Mouse (Mus musculus) intestine, embryonic 14.5 days (tissue): ENCODE results near the gene Dqx1. TPM values are rescaled to one million over a fixed set of nuclear protein-coding genes. Genes with fewer than 3 reads are reported as not detected.

Source experiments
- ATAC-seq: fragments of 200-750 bp; cut with Nextera tagmentation; replicated peaks from 2 replicates; pipeline ENCODE4 v1.8.0; 2017; ENCODE audit warnings: low read depth, moderate number of reproducible peaks, moderate TSS enrichment, moderate library complexity; ENCODE audit not compliant: low FRiP score, low TSS enrichment
- DNase-seq: peaks from one replicate; pipeline ENCODE4 v3.0.0-alpha.2; 2018; ENCODE audit warnings: low spot score
- H3K27ac ChIP-seq: fragments of 300-500 bp; sonication (generic); 2 replicates; pipeline ENCODE4 v1.5.1; 2014; ENCODE audit warnings: low read depth, mild to moderate bottlenecking, control low read depth
- H3K27me3 ChIP-seq: fragments of 300-500 bp; sonication (generic); replicated peaks from 2 replicates; pipeline ENCODE4 v1.6.1; 2014; ENCODE audit warnings: low read length, control low read depth; ENCODE audit not compliant: control insufficient read depth, insufficient read depth
- H3K36me3 ChIP-seq: fragments of 300-500 bp; sonication (generic); 2 replicates; pipeline ENCODE4 v1.6.1; 2014; ENCODE audit warnings: low read length, control low read depth; ENCODE audit not compliant: control insufficient read depth, insufficient read depth
- H3K4me1 ChIP-seq: fragments of 300-500 bp; sonication (generic); replicated peaks from 2 replicates; pipeline ENCODE4 v1.6.1; 2014; ENCODE audit warnings: low read length, control low read depth, mixed read lengths; ENCODE audit not compliant: control insufficient read depth, insufficient read depth
- H3K4me2 ChIP-seq: fragments of 300-500 bp; sonication (generic); 2 replicates; pipeline ENCODE4 v1.6.1; 2014; ENCODE audit warnings: low read length
- H3K4me3 ChIP-seq: fragments of 300-500 bp; sonication (generic); 2 replicates; pipeline ENCODE4 v1.5.1; 2014; ENCODE audit warnings: low read depth, low read length, control low read depth, mixed read lengths
- H3K9ac ChIP-seq: fragments of 300-500 bp; sonication (generic); 2 replicates; pipeline ENCODE4 v1.6.1; 2014; ENCODE audit warnings: mild to moderate bottlenecking, low read length
- H3K9me3 ChIP-seq: fragments of 300-500 bp; sonication (generic); 2 replicates; pipeline ENCODE4 v1.6.1; 2016; ENCODE audit warnings: low read length, control low read depth; ENCODE audit not compliant: control insufficient read depth
- WGBS: fragments of 180-500 bp; shearing (Covaris S2); extraction: QIAGEN DNeasy Blood & Tissue Kit; methylation state at CpG from one replicate; pipeline ENCODE4 v1.1.7; 2014; 5-methylcytosine and 5-hydroxymethylcytosine counted together
- polyA plus RNA-seq: library from polyadenylated mRNA; unstranded; fragments of >200 nt; fragmentation: Nextera tagmentation; extraction: Ambion mirVana; gene quantifications from 2 replicates; pipeline ENCODE4 v1.2.1, GENCODE M21; 2014

Gene Dqx1
- polyA plus RNA-seq, 1 experiment from 2014 or later = 8.2 TPM

- Histone ChIP-seq H3K36me3 (0 out of 2 replicates have a peak, but pooled peaks cover 5% of the 10 kb centered on the region), H3K4me3 (no peak overlapping the region), H3K27me3 (peaks cover 13% of the 10 kb centered on the region; the same call in 1 of the 2 replicates), H3K9me3 (no peaks in the 10 kb centered on the region), H3K9ac (no peak overlapping the region), H3K27ac (no peak overlapping the region), H3K4me1 (peaks cover 5% of the 10 kb centered on the region), H3K4me2 (no peak overlapping the region)
- DNase-seq (no peak), ATAC-seq (no peak)
- WGBS = 49% methylated on average over 7 of the region's 9 CpGs
These were observed 29.9 kb upstream of the Dqx1 start for GRCm38 (mm10) chr6:83027706-83028105.

GRCm38 (mm10) chr6:83029777-83030176, 27.9 kb upstream of the Dqx1 start:
- Histone ChIP-seq H3K27ac (no peak overlapping the region), H3K4me1 (peaks cover 8% of the 10 kb centered on the region), H3K4me2 (no peak overlapping the region), H3K36me3 (0 out of 2 replicates have a peak, but pooled peaks cover 5% of the 10 kb centered on the region), H3K27me3 (peaks cover 13% of the 10 kb centered on the region; the same call in 1 of the 2 replicates), H3K9me3 (no peaks in the 10 kb centered on the region), H3K9ac (no peak overlapping the region), H3K4me3 (no peak overlapping the region)
- 32% methylated on average over 10 of the region's 10 CpGs for WGBS
- ATAC-seq (no peak), DNase-seq (no peak)

DNA sequence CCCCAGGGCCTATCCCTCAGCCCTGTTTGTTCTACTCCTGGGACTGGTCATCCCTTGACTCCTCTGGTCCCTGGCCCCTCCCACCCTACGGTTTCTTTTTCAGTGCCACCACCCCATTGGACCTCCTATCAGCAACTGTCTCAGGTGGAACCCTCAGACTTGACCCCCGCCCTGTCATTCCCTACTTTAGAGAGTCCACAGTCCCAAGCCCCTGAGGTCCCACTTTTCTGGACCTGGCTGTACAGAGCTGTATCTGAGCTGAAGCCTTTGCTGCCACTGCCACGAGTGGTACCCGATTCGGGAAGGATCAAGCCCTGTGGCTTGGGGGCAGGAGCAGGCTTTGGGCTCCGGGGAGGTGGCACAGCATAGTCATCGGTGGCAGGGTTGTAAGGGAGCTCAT, 26.5 kb upstream of the Dqx1 start:
- 77% methylated on average over 7 of the region's 7 CpGs for WGBS
- H3K4me1 ChIP-seq = peaks cover 11% of the 10 kb centered on the region
- H3K27ac ChIP-seq = no peak overlapping the region
- peaks cover 13% of the 10 kb centered on the region; the same call in 1 of the 2 replicates for H3K27me3 ChIP-seq
- 0 out of 2 replicates have a peak, but pooled peaks cover 5% of the 10 kb centered on the region for H3K36me3 ChIP-seq
- no peak for DNase-seq
- no peak overlapping the region for H3K4me2 ChIP-seq
- no peak for ATAC-seq
- no peak overlapping the region for H3K9ac ChIP-seq
- no peaks in the 10 kb centered on the region for H3K9me3 ChIP-seq
- H3K4me3 ChIP-seq = no peak overlapping the region

DNA sequence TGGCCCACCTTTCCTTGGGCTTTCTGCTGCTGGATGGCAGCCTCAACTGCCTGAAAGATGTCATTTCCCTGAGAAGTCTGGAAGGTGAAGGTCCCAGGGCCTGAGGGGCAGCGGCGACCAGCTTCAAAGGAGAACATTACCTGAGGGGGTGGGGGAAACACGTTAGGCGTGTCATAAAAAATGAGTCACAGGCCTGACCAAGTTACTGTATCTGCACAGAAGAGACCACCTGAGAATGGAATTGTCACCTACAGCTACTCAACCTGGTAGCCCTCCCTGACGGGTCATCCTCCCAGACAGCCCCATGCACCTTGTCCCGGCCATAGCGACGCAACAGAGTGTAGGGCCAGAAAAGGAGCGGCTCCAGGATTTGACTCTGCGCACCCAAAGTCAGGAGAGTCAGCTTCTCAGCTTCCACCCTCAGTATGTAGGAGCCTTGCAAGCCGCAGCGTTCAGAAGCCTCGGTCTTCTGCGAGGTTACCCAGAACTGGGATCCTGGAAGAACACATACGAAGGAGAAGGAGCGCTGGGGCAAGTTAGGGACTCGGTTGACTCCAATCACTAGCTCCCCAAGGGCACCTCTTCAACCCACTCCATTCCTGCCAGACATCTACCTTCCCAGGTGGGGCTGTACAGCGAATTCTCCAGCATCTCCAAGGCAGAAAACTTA, 25.6 kb upstream of the Dqx1 start:
- no peak for DNase-seq
- Histone ChIP-seq H3K4me1 (peaks cover 18% of the 10 kb centered on the region), H3K9me3 (no peaks in the 10 kb centered on the region), H3K4me2 (peak overlapping the region; percentile 80), H3K9ac (no peak overlapping the region), H3K27ac (no peak overlapping the region), H3K4me3 (peak overlapping the region; percentile 68), H3K36me3 (0 out of 2 replicates have a peak, but pooled peaks cover 5% of the 10 kb centered on the region), H3K27me3 (peaks cover 13% of the 10 kb centered on the region; the same call in 1 of the 2 replicates)
- whole genome bisulfite sequencing = 40% methylated on average over 18 of the region's 18 CpGs
- no peak for ATAC-seq

DNA sequence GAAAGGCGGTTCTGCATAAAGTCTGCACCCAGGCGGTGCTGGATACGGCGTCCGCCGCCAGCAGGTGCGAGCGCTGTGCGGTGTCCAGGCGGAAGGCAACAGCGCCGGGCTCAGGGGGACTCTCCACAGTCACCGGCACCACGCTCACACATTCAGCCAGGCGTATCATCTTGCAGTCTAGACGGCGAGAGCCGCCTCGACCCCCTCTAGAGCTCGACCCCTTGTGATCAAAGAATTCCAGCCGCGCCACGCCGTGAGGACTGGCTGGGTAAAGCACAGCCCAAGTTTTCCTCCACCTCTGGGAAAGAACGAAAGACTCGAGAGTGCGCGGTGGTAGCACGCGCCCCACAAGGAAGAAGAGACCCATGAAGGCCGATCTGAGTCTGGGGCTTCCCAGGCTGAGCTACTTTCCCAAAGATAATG, 24.9 kb upstream of the Dqx1 start:
- Histone ChIP-seq H3K4me2 (peak overlapping the region; percentile 80), H3K4me1 (peaks cover 18% of the 10 kb centered on the region), H3K27me3 (peaks cover 13% of the 10 kb centered on the region; the same call in 1 of the 2 replicates), H3K9me3 (no peaks in the 10 kb centered on the region), H3K36me3 (0 out of 2 replicates have a peak, but pooled peaks cover 5% of the 10 kb centered on the region), H3K27ac (peak overlapping the region; percentile 87), H3K9ac (peak overlapping the region; percentile 58), H3K4me3 (peak overlapping the region; percentile 68)
- ATAC-seq = peak; percentile 32
- WGBS = 2% methylated on average over 31 of the region's 31 CpGs
- DNase-seq = peak; percentile 81

DNA sequence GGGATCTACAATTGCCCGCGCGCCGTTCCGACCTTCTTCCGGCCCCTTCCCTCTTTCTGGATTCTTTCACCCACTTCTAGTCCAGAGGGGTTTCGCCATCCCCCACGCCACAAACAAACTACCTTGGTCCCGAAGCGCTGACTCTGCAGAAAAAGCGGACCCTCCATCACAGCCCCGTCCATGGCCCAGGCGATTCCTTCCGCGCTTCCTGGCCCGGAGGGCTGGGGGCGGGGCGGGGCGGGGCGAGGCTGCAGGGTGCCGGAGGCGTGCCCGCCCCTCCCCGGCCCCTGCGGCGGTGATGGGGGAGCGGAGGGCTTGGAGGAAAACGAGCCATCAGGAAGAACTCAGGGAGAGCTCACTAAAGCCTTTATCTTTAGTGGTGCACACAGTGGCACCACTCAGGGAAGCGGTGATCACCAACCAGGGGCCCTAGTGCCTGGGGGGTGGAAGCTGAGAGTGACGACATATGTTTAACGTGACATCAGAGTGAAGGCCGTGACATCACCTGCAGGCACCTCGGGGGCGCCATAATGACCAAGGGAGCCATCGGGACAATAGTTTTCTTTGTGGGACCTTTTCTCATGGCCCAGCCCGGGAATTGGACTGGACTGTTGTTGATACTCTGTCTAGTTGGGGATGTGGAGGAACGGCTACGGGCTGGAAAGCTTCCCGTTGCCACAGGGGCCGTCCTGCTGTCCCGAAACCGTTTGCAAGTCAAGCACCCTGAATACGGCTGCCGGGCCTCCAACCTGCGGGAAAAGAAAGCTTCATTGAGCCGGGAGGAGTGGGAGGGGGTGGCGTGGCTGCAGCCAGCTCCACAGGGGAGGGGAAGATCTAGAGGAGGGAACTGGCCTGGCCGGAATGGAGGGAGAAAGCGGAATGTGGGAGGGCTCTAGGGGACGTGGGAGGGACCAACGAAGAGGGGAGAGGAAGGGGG, 24.1 kb upstream of the Dqx1 start, which contains the start of the genes Dok1 and Loxl3:
Gene Dok1 (minus strand): TSS at position 223 of the 937 bp plus-strand sequence.
Gene Loxl3 (plus strand): TSS at position 925 of the 937 bp plus-strand sequence.
- peak within 1 kb of the TSS; percentile 58 for H3K9ac ChIP-seq
- peak within 1 kb of the TSS; percentile 68 for H3K4me3 ChIP-seq
- WGBS = under 1% methylated on average over 48 of the region's 51 CpGs
- peaks cover 21% of the 10 kb centered on the region for H3K4me1 ChIP-seq
- H3K27ac ChIP-seq = peak within 1 kb of the TSS; percentile 87
- H3K9me3 ChIP-seq = no peaks in the 10 kb centered on the region
- H3K27me3 ChIP-seq = peaks cover 13% of the 10 kb centered on the region; the same call in 1 of the 2 replicates
- peak within 1 kb of the TSS; percentile 80 for H3K4me2 ChIP-seq
- ATAC-seq (peak; percentile 85), DNase-seq (peak; percentile 95)
- H3K36me3 ChIP-seq = 0 out of 2 replicates have a peak, but pooled peaks cover 5% of the 10 kb centered on the region

- DNase-seq (no peak), ATAC-seq (no peak)
- peak overlapping the region; percentile 41 for H3K9ac ChIP-seq
- no peaks in the 10 kb centered on the region for H3K9me3 ChIP-seq
- H3K4me2 ChIP-seq = peak overlapping the region; percentile 80
- peak overlapping the region; percentile 68 for H3K4me3 ChIP-seq
- H3K4me1 ChIP-seq = peaks cover 26% of the 10 kb centered on the region
- peak overlapping the region; percentile 87; the same call in 1 of the 2 replicates for H3K27ac ChIP-seq
- 0 out of 2 replicates have a peak, but pooled peaks cover 5% of the 10 kb centered on the region for H3K36me3 ChIP-seq
- 22% methylated on average over 5 of the region's 5 CpGs for WGBS
- H3K27me3 ChIP-seq = peaks cover 13% of the 10 kb centered on the region; the same call in 1 of the 2 replicates
These were observed 23.1 kb upstream of the Dqx1 start for GRCm38 (mm10) chr6:83034463-83035055.

DNA sequence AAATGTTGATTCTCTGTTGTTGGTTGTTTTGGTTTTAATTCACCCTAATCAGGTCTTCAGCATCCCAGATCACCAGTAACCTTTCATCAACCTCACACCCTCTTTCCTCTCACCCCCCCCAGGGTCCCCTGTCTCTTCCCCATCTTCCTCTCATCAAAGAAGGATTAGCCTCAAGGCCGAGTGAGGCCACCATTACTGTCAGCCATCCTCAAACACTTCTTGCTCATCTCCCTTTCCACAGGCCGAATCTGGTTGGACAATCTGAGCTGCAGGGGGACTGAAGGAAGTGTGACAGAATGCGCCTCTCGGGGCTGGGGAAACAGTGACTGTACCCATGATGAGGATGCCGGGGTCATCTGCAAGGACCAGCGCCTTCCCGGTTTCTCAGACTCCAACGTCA, 20.5 kb upstream of the Dqx1 start:
- Histone ChIP-seq H3K4me2 (no peak overlapping the region), H3K9ac (no peak overlapping the region), H3K27ac (no peak overlapping the region), H3K27me3 (no peaks in the 10 kb centered on the region), H3K4me1 (peaks cover 23% of the 10 kb centered on the region), H3K4me3 (no peak overlapping the region), H3K36me3 (no peaks in the 10 kb centered on the region), H3K9me3 (no peaks in the 10 kb centered on the region)
- DNase-seq = no peak
- no peak for ATAC-seq
- WGBS = 82% methylated on average over 8 of the region's 8 CpGs
